Mouse (Mus musculus) hindbrain, embryonic 14.5 days (tissue): Measurements from ENCODE around the gene Slc22a1. TPM values are rescaled to one million over a fixed set of nuclear protein-coding genes. Genes with fewer than 3 reads are reported as not detected.

Source experiments
- ATAC-seq: fragments of 200-750 bp; cut with Nextera tagmentation; 2 replicates; pipeline ENCODE4 v1.8.0; 2017; ENCODE audit warnings: moderate number of reproducible peaks, mild to moderate bottlenecking, moderate TSS enrichment, moderate library complexity; ENCODE audit not compliant: low FRiP score
- DNase-seq: peaks from one replicate; pipeline ENCODE4 v3.0.0-alpha.2; 2015; ENCODE audit warnings: low spot score
- H3K27ac ChIP-seq: fragments of 300-500 bp; sonication (generic); 2 replicates; pipeline ENCODE4 v1.5.1; 2014; ENCODE audit warnings: mild to moderate bottlenecking, moderate library complexity
- H3K27me3 ChIP-seq: fragments of 300-500 bp; sonication (generic); 2 replicates; pipeline ENCODE4 v1.6.1; 2014; ENCODE audit warnings: mild to moderate bottlenecking, low read length, mixed read lengths; ENCODE audit not compliant: control insufficient read depth, insufficient read depth
- H3K36me3 ChIP-seq: fragments of 300-500 bp; sonication (generic); replicated peaks from 2 replicates; pipeline ENCODE4 v1.6.1; 2014; ENCODE audit not compliant: control insufficient read depth, insufficient read depth
- H3K4me1 ChIP-seq: fragments of 300-500 bp; sonication (generic); replicated peaks from 2 replicates; pipeline ENCODE4 v1.6.1; 2014; ENCODE audit warnings: antibody characterized with exemption, low read length, mixed read lengths; ENCODE audit not compliant: control insufficient read depth, insufficient read depth
- H3K4me2 ChIP-seq: fragments of 300-500 bp; sonication (generic); replicated peaks from 2 replicates; pipeline ENCODE4 v1.6.1; 2014; ENCODE audit warnings: mild to moderate bottlenecking, moderate library complexity
- H3K4me3 ChIP-seq: fragments of 300-500 bp; sonication (generic); replicated peaks from 2 replicates; pipeline ENCODE4 v1.5.1; 2014; ENCODE audit warnings: mild to moderate bottlenecking, low read length
- H3K9ac ChIP-seq: fragments of 300-500 bp; sonication (generic); 2 replicates; pipeline ENCODE4 v1.6.1; 2014
- H3K9me3 ChIP-seq: fragments of 300-500 bp; sonication (generic); 2 replicates; pipeline ENCODE4 v1.6.1; 2016; ENCODE audit warnings: low read length; ENCODE audit not compliant: control insufficient read depth
- WGBS: fragments of 180-500 bp; shearing (Covaris S2); extraction: QIAGEN DNeasy Blood & Tissue Kit; methylation state at CpG from one replicate; pipeline ENCODE4 v1.1.7; 2014; 5-methylcytosine and 5-hydroxymethylcytosine counted together
- polyA plus RNA-seq: library from polyadenylated mRNA; unstranded; fragments of >200 nt; fragmentation: Nextera tagmentation; extraction: Ambion mirVana; gene quantifications from 2 replicates; pipeline ENCODE4 v1.2.1, GENCODE M21; 2014

Slc22a1 gene
- polyA plus RNA-seq, 1 experiment from 2014 or later: not detected

- no peak overlapping the region for H3K9ac ChIP-seq
- no peak for ATAC-seq
- no peaks in the 10 kb centered on the region for H3K27me3 ChIP-seq
- 89% methylated on average over 5 of the region's 5 CpGs for WGBS
- no peak overlapping the region for H3K27ac ChIP-seq
- H3K4me1 ChIP-seq: no peaks in the 10 kb centered on the region
- no peak overlapping the region for H3K4me3 ChIP-seq
- H3K4me2 ChIP-seq: no peak overlapping the region
- no peaks in the 10 kb centered on the region for H3K9me3 ChIP-seq
- DNase-seq: no peak
- H3K36me3 ChIP-seq: peaks cover 91% of the 10 kb centered on the region
Measured at GRCm38 (mm10) chr17:12714080-12714561, 38.5 kb upstream of the Slc22a1 start.

GRCm38 (mm10) chr17:12712993-12713392 lies 37.4 kb upstream of the Slc22a1 start:
- Histone ChIP-seq H3K4me1 (no peaks in the 10 kb centered on the region), H3K36me3 (peaks cover 89% of the 10 kb centered on the region), H3K9me3 (no peaks in the 10 kb centered on the region), H3K9ac (no peak overlapping the region), H3K4me2 (no peak overlapping the region), H3K27me3 (no peaks in the 10 kb centered on the region), H3K27ac (no peak overlapping the region), H3K4me3 (no peak overlapping the region)
- DNase-seq (no peak), ATAC-seq (no peak)
- WGBS: 81% methylated on average over 3 of the region's 3 CpGs

- DNase-seq (no peak), ATAC-seq (no peak)
- no peak overlapping the region for H3K9ac ChIP-seq
- H3K4me3 ChIP-seq: no peak overlapping the region
- H3K9me3 ChIP-seq: no peaks in the 10 kb centered on the region
- no peak overlapping the region for H3K27ac ChIP-seq
- H3K4me2 ChIP-seq: no peak overlapping the region
- H3K36me3 ChIP-seq: peaks cover 81% of the 10 kb centered on the region
- no peaks in the 10 kb centered on the region for H3K27me3 ChIP-seq
- H3K4me1 ChIP-seq: no peaks in the 10 kb centered on the region
Measured at GRCm38 (mm10) chr17:12712191-12712590, 36.6 kb upstream of the Slc22a1 start.

GRCm38 (mm10) chr17:12710976-12711375 lies 35.3 kb upstream of the Slc22a1 start:
- DNase-seq (no peak), ATAC-seq (no peak)
- H3K36me3 ChIP-seq: peaks cover 73% of the 10 kb centered on the region
- no peaks in the 10 kb centered on the region for H3K9me3 ChIP-seq
- H3K27ac ChIP-seq: no peak overlapping the region
- no peaks in the 10 kb centered on the region for H3K4me1 ChIP-seq
- no peaks in the 10 kb centered on the region for H3K27me3 ChIP-seq
- WGBS: 98% methylated on average over 2 of the region's 2 CpGs
- H3K9ac ChIP-seq: no peak overlapping the region
- no peak overlapping the region for H3K4me3 ChIP-seq
- H3K4me2 ChIP-seq: no peak overlapping the region

GRCm38 (mm10) chr17:12710050-12710780 lies 34.6 kb upstream of the Slc22a1 start:
- Histone ChIP-seq H3K9ac (no peak overlapping the region), H3K36me3 (peaks cover 71% of the 10 kb centered on the region), H3K27ac (no peak overlapping the region), H3K4me2 (no peak overlapping the region), H3K4me1 (no peaks in the 10 kb centered on the region), H3K9me3 (no peaks in the 10 kb centered on the region), H3K27me3 (no peaks in the 10 kb centered on the region), H3K4me3 (no peak overlapping the region)
- ATAC-seq (no peak), DNase-seq (no peak)
- WGBS: 89% methylated on average over 13 of the region's 13 CpGs

- H3K9ac ChIP-seq: no peak overlapping the region
- ATAC-seq (no peak), DNase-seq (no peak)
- no peak overlapping the region for H3K27ac ChIP-seq
- 95% methylated on average over 3 of the region's 3 CpGs for WGBS
- no peaks in the 10 kb centered on the region for H3K4me1 ChIP-seq
- H3K4me2 ChIP-seq: no peak overlapping the region
- no peaks in the 10 kb centered on the region for H3K9me3 ChIP-seq
- no peaks in the 10 kb centered on the region for H3K27me3 ChIP-seq
- peaks cover 75% of the 10 kb centered on the region for H3K36me3 ChIP-seq
- no peak overlapping the region for H3K4me3 ChIP-seq
Measured at GRCm38 (mm10) chr17:12708398-12708797, 32.8 kb upstream of the Slc22a1 start.

GRCm38 (mm10) chr17:12706590-12707049 lies 31.0 kb upstream of the Slc22a1 start:
- Histone ChIP-seq H3K4me3 (no peak overlapping the region), H3K4me1 (no peaks in the 10 kb centered on the region), H3K36me3 (peaks cover 80% of the 10 kb centered on the region), H3K9ac (no peak overlapping the region), H3K27ac (no peak overlapping the region), H3K27me3 (no peaks in the 10 kb centered on the region), H3K4me2 (no peak overlapping the region), H3K9me3 (no peaks in the 10 kb centered on the region)
- ATAC-seq: no peak
- DNase-seq: no peak
- 89% methylated on average over 10 of the region's 10 CpGs for WGBS

- no peak overlapping the region for H3K27ac ChIP-seq
- H3K4me3 ChIP-seq: no peak overlapping the region
- WGBS: 96% methylated on average over 5 of the region's 5 CpGs
- no peaks in the 10 kb centered on the region for H3K27me3 ChIP-seq
- ATAC-seq (no peak), DNase-seq (no peak)
- no peak overlapping the region for H3K4me2 ChIP-seq
- H3K36me3 ChIP-seq: peaks cover 82% of the 10 kb centered on the region
- H3K9me3 ChIP-seq: no peaks in the 10 kb centered on the region
- H3K9ac ChIP-seq: no peak overlapping the region
- no peaks in the 10 kb centered on the region for H3K4me1 ChIP-seq
Measured at GRCm38 (mm10) chr17:12702901-12703300, 27.3 kb upstream of the Slc22a1 start.

GRCm38 (mm10) chr17:12700373-12700772 lies 24.7 kb upstream of the Slc22a1 start:
- Histone ChIP-seq H3K27ac (no peak overlapping the region), H3K36me3 (peaks cover 97% of the 10 kb centered on the region), H3K4me2 (no peak overlapping the region), H3K4me3 (no peak overlapping the region), H3K27me3 (no peaks in the 10 kb centered on the region), H3K9ac (no peak overlapping the region), H3K9me3 (no peaks in the 10 kb centered on the region), H3K4me1 (no peaks in the 10 kb centered on the region)
- ATAC-seq (no peak), DNase-seq (no peak)
- 98% methylated on average over 6 of the region's 6 CpGs for WGBS
